Mouse (Mus musculus): ENCODE results near the gene Slc22a13. TPM values are rescaled to one million over a fixed set of nuclear protein-coding genes. Genes with fewer than 3 reads are reported as not detected.

The Slc22a13 gene
- polyA plus RNA-seq, 1 experiment, result not detected

Other genes starting within 250 kb of the Slc22a13 start
- gene Vill, start 156.3 kb downstream of the Slc22a13 start, polyA plus RNA-seq (2012; rRNA removed), result 13.6 and 15.1 TPM in 2 replicates
- gene Plcd1, start 115.6 kb downstream of the Slc22a13 start, polyA plus RNA-seq (2012; rRNA removed), result 36.8 and 37.4 TPM in 2 replicates
- 8.1 and 12.9 TPM in 2 replicates for gene Dlec1, start 106.6 kb downstream of the Slc22a13 start, polyA plus RNA-seq (2012; rRNA removed)
- gene Acaa1b, start 52.0 kb downstream of the Slc22a13 start, polyA plus RNA-seq (2012; rRNA removed), result 30.0 and 48.1 TPM in 2 replicates
- gene Gm47289, start 49.9 kb downstream of the Slc22a13 start, polyA plus RNA-seq (2012; rRNA removed), result 0.05 TPM in 1 of 2 replicates, not detected in the other
- 19.3 and 19.4 TPM in 2 replicates for gene Oxsr1, start 113.3 kb upstream of the Slc22a13 start, polyA plus RNA-seq (2012; rRNA removed)
- 192 and 217 TPM in 2 replicates for gene Acaa1a, start 130.6 kb upstream of the Slc22a13 start, polyA plus RNA-seq (2012; rRNA removed)
- gene Myd88, start 132.3 kb upstream of the Slc22a13 start, polyA plus RNA-seq (2012; rRNA removed), result 33.9 and 40.7 TPM in 2 replicates
- gene Xylb, start 148.3 kb upstream of the Slc22a13 start, polyA plus RNA-seq (2012; rRNA removed), result 12.8 and 24.9 TPM in 2 replicates
- gene Slc22a14, start 156.5 kb upstream of the Slc22a13 start, polyA plus RNA-seq (2012; rRNA removed), result 1.9 and 2.2 TPM in 2 replicates
- 5.3 and 5.8 TPM in 2 replicates for gene Acvr2b, start 193.0 kb upstream of the Slc22a13 start, polyA plus RNA-seq (2012; rRNA removed)
- 5.4 TPM in 2 replicates for gene Exog, start 235.8 kb upstream of the Slc22a13 start, polyA plus RNA-seq (2012; rRNA removed)